Mouse (Mus musculus) megakaryocyte, embryonic 14.5 days (primary cell): Measurements from ENCODE around the gene Slc17a7.

ENCODE experiments used
- FLI1 ChIP-seq: IDR thresholded peaks from 2 replicates; pipeline ENCODE4 v1.6.1; 2012; ENCODE audit warnings: low read length, inconsistent platforms, mixed read lengths
- GATA1 ChIP-seq: IDR thresholded peaks from 3 replicates; pipeline ENCODE4 v1.6.1; 2012; ENCODE audit warnings: mixed read lengths, low read length, inconsistent platforms, borderline replicate concordance

- TF ChIP-seq GATA1 = no peak
- no peak for TF ChIP-seq FLI1
These were observed 6.3 kb upstream of the Slc17a7 start for GRCm38 (mm10) chr7:45157459-45157858.
